Mouse (Mus musculus): ENCODE measurements at regions not wholly inside any gene's neighbourhood (a gene's known extent, or its start where the extent isn't known, plus 50 kb on each side); places are given as distances from the start of the nearest gene placed in this dataset.

DNA sequence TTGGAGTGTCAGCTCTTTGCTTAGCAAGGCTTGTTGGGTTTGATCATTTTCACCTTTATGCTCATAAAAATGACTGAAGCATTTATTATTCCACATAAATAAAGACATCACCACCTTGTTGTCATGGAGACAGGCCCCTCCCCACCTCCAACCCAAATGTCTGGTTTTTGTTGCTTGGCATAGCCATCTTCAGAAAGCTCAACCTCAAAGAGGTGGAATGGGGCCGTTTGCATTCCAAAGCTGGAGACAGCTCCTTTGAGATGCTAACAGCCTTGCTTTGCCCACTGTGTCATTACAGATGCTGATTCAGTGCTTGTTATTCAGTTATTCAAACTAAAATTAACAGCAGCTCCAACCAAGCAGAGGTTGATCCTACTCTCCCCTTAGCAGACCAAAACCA, 51.9 kb upstream of the Lgalsl start:
- DNase-seq = no peak

DNA sequence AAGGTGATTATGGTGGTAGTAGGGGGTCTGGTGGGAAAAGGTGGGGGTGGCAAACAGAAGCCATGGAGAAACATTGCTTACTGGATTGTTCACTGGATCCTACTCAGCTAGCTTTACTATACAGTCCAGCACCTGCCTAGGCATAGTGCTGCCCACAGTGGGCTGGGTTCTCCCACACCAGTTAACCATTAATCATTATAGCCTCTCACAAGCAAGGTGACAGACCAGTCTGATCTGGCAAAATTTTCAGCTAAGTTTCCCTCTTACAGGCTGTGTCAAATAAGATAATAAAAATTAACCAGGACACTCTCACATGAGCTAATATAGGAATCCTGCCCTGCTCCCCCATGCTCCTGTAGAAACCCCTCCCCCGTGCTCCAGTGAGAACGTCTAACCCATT, 53.1 kb upstream of the Lgalsl start:
- no peak for DNase-seq

DNA sequence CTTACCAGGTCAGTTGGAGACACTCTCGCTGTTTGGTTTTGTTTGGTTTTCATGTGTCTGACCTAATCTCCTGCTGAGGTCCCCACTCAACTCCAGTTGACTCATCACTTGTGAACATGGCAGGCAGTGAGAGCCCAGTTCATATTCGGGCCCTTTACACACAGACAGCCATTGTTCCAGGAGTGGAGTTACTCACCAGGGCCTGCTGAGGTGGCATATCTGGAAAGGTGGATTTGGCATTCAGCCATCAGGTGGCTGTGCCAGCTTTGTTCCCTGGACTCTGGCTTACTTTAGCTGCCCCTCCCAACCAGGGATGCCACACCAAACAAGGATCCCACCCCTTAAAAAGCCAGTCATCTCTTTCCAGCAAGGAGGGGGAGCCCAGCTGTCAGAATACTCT, 56.2 kb upstream of the Lgalsl start:
- no peak for DNase-seq

DNA sequence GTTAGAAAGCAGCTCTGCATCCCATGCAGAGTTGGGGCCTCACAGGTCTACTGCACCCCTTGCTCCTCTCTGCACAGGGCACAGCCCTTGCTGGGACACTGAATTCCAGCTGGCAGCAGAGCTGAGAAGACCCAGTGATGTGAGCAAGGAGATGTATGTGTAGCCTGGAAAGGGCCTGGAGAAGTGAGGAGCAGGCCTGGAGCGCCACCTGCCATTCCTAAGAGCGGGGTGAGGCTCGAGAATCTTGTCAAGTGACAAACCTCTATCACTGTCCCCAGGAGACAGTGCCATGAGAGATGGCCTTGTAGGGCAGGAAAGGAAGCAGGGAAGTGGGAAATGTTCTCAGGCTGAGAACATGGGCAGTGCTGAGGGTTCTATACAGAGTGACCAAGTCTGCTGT, 59.6 kb upstream of the Lgalsl start:
- DNase-seq = no peak

DNA sequence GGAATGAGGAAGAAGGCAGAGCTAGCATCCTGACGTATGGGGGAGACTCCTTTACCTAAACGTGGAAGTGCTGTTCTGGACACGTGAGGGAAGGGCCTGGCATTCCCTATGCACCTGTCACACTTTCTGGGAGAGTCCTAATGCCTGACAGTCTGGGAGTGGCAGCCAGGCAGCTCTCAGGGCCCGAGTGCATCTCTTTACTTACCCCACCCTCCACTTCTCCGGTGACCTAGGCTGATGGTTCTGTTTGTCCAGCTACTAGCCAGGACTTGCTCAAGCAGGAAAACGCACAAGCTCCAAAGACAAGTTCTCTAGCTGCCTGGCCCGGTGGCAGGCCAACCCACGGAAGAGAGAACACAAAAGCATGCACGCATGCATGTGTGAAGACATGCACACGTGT, 60.9 kb upstream of the Lgalsl start:
- DNase-seq = no peak

DNA sequence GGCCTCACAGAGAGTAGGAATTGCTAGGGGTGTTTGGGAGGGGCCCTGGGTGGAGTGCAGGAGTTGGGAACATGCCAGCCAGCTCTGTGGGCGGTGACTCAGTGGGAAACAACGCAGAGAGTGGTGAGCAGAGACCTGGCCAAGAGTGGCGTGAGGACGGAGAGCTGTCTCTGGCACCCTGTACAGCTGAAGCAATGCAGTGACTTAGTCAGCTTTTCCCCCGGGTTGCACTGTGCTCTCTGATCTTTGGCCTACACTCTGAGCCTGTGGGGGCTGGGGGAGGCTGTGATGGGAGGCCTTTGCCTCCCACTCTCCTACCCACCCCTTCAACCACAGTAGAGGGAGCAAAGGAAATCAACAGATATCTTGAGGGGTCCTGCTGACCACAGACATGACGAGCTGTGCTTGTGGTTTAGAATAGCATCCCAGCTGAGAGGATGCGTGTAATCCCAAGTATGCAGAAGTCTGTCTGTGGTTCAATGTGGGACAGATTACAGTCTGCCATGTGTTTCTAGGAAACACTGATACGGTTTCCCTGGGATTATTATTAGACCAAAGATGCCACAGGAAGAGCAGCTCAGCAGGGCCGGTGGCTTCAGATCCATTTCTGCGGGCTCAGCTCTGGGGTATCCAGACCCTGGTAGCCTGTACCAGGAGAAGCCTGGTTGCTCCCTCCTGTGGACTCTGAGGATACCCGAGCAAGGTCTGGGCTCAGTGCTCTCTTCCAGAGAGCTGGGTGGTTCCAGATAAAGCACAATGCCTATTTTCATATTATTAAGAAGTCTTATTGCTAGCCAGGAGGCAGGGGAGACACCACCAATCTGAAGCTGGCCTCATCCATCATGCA, 65.6 kb upstream of the Lgalsl start:
- peak; percentile 62 for DNase-seq

DNA sequence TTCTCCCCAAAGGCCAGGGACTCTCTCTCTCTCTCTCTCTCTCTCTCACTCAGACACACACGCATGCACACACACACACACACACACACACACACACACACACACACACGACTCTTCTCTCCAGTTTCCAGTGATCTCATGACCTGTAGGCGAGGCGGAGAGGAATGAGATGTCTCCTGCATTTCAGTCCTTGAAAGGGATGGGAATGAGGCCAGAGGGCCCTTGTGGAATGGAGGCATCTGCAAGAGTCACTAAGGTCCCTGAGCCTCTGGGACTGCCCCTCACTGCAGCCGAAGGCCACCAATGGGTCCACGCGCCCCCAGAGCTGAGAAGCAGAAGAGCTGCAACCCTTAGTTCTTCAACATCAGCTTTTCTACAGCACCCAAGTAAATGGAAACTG, 66.6 kb upstream of the Lgalsl start:
- peak; percentile 54 for DNase-seq

DNA sequence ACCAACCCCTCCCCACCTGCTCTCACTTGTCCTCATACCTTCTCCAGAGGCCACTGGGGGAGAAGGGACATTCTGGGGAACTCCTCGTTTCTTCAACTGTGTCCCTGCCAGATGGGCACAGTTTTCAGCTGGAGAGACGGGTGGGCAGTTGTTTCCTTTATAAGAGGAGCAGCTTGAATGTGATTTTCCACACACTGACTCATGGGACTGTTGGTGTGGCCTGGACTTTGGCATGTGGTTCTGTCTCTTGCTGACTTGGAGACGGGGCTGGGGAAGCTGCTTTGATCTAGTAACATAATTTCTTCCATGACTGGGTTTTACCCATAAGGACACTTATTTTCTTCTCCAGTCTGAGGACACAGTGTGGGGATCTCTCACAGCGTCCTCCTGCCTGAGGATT, 67.7 kb upstream of the Lgalsl start:
- no peak for DNase-seq

DNA sequence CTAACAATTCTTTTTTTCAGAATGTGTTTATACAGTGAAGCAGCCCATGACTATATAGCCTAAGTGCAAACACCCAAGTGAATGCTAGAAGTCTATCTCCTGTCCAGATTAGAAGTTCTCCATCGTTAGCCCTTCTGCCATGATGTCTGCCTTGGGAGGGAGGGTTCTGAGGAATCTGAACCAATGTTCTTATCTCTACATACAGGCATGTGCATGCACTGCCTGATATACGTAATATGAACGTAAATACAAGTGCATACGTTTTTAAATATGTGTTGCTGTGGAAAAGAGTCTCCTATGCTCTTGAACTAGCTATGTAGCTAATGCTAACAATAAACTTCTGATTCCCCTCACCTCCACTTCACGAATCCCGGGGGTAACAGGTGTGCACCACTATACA, 68.9 kb upstream of the Lgalsl start:
- DNase-seq = no peak

DNA sequence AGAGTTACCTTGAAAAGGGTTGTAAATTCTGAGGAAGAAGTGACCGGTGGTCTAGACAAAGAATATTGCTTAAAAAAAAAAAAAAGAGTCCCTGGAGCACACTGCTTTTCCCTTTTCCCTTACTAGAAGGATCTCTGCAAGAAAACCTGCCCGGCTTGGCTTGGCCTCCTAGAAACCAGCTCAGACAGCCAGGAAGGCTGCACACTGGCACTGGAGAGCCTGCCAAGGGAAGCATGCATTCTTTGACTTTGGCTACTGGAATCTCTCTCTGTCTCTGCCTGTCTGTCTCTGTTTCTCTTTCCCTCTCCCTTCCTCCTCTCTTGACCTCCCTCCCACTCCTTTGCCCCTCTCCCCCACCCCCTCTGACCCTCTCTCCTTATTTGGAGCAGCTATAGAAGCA, 71.1 kb upstream of the Lgalsl start:
- DNase-seq = no peak

DNA sequence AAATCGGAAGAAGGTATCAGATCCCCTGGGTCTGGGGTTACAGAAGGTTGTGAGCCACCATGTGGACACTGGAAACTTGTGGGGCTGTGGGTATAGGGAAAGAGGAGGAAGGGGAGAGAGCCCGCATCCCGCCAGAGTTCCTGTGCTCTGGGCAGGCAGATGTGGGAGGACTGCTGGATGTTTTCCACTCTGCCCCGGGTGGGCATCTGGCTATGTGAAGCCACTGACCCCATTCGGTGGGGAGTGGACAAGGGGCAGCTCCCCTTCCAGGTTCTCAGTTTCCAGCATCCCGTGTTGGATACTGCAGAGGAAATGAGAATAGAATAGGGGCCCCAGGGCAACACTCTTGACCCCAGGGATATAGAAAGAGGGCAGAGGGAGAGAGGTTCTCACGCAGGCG, 72.1 kb upstream of the Lgalsl start:
- no peak for DNase-seq

DNA sequence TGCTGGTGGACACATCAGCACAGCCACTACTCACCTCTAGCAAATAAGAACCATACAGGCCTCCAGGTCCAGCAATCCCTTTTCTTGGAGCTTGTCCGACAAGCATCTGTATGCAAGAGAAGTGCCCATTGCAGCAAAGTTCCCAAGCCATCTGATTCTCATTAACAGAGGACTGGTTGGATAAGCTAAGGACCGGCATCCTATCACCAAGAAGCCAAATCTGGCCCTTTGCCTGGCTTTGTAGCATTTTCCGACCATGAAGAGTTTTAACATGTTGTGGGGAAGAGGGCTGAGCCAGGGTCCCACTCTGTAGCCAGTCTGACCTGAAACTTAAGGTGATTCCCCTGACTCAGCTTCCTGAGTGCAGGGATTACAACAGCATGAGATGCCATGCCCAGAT, 77.1 kb upstream of the Lgalsl start:
- DNase-seq = no peak

DNA sequence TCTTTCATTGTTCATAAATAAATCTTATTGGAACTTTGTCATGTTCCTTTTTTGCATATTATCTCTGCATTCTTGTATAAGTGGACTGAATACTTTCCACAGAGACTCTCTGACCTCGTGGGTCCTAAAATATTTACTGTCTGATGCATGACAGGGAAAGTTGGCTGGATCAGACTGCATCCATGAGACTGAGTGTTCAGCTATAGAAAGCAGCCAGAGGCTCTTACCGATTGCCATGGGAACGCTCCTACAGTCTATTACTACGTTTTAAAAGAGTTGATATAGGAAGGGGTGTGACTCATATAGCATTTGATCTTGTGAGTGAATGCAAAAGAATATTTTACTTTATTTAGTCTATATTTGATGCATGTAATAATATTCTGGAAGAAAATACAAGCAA, 77.6 kb upstream of the Lgalsl start:
- DNase-seq = no peak

DNA sequence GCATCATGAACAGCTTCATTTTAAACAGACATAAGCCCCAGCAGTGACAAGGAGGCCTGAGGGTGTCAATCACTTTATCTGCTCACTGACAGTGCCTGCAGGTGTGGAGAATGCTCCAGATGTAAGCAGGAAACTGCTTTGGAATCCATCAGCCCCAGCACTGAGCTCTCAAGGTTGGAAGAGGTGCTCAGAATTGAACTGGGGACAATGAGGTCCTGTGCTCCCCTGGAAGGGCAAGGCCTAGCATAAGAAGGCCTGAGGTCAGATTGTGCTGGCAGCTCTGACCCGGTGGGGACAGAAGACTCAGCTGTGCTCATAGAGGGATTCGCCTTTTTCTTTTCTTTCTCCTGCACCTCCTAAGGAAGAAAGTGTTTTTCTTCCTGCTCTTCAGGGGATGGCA, 82.2 kb upstream of the Lgalsl start:
- DNase-seq = no peak

DNA sequence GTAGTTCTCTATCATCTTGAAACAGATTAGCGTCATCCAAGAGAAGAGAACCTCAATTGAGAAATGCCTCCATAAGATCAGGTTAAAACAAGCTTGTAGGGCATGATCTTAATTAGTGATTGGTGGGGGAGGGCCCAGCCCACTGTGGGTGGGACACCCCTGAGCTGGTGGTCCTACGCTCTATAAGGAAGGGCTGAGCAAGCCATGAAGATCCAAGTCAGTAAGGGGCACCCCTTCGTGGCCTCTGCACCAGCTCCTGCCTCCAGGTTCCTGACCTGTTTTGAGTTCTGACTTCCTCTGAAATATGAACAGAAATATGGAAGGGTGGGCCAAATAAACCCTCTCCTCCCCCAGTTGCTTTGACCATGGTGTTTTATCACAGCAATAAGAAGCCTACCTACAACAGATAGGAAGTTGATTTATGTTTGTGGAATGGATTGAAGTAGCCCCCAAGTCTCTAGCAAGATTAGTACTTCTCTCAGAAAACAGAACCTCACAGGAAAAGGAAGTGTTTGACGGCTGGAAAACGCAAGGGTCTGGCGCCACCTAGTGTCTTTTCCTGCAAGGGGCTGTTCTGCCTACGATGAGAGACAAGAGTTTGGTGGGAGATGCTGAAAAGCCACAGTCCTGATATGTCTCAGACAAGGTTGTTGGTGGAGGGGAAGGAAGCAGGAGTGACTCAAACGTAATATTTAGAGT, 82.9 kb upstream of the Lgalsl start:
- peak; percentile 92 for DNase-seq

DNA sequence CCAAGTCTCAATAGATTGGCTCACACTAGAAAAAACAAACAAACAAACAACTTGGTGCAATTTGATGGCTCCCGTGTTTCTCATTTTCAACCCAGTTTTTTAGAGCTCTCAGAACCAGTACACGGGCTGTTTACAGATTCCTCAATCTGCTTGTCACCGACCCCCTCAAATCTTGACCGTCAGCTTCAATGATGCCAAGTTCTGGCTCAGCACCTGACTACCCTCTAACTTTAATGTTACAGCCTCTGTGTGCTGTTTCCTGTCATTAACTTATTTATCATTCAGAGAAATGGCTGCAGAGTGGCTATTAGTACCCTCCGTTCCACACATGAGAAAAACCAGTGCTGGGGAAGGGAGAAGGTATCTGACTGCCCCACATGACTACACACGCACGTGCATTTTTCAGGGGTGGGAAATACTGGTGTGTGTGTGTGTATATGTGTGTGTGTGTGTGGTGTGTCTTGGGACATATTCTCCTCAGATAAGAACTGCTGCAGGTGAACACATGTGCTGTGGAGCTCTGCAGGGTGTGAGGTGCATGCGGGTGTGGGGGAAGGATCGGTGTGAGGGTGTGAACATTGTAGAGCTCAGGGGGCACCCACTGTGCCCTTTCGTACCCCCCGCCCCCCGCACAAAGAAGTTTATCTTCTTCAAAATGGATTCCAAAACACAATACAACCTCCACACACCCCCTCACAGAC, 83.6 kb upstream of the Lgalsl start:
- DNase-seq = no peak

DNA sequence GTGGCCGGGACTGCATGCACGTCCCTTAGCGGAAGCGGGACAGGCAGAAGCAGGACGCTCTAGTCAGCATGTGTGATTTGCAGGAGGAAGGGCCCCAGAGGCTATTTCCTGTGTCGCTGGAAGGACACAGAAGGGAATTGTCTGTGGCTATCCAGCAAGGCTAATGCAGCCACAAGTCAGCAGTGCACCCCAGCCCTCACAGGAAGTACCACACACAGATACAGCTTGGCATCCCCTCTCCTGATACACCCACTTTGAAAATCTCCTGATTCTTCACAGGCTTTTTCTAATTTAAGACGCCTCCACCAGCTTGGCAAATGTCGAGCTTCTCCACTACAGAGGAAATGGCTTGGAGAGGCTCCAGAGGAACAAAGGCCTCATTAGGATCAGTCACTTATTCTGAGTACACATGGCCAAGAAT, 84.3 kb upstream of the Lgalsl start:
- DNase-seq = peak; percentile 82

DNA sequence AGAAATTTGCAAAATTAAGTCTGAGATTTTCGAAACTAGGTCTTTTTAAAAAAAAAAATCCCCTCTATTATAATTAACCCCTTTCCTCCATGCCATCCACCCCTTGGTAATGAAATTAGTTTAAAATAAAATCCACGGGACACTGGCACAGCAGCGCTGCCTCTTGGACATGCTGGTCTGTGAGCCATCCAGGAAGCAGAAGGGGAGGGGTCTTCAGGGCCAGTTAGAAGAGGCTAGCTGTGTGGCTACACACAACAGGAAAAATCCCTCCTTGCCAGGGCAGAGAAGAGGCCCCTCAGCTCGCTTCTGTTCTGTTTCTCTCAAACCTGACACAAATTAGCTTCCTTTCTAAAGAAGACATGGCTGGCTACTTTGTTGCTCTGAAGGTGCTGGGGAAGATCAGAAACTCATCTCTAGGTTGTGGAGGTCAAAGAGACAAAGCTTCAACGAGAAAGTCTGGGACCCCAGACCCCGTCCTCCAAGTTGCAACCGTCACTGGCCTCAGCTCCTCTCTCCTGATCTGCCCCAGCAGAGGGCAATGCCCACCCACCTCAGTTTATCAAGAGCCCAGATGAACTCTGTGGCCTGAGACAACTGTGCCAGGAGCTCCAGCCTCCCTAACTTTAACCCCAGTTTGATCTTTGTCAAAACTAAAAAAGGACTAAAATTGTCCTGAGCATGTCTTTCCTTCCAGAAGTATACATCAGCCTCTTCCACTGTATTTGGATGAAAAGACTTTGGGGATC, 85.0 kb upstream of the Lgalsl start:
- peak; percentile 32 for DNase-seq

DNA sequence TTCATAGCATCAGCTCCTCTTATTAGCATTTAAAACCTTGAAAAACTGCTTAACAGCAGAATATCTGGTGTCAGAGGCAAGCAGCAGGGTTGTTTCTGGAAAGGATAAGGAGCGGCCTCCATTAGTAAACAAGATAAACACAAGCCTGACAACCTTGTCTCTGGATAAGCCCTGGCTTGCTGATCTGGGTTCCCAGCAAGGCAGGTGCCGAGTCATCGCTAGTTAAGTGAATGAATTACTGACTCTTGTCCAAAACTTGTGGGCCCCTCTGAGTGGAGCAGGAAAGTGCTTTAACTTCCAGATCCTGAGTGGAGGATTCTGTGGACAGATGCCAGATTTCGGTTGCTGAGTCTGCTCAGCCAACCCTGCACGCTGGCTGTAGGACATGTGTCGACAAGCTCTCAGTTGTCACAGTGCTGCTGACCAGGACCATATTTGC, 85.6 kb upstream of the Lgalsl start:
- peak; percentile 75 for DNase-seq

DNA sequence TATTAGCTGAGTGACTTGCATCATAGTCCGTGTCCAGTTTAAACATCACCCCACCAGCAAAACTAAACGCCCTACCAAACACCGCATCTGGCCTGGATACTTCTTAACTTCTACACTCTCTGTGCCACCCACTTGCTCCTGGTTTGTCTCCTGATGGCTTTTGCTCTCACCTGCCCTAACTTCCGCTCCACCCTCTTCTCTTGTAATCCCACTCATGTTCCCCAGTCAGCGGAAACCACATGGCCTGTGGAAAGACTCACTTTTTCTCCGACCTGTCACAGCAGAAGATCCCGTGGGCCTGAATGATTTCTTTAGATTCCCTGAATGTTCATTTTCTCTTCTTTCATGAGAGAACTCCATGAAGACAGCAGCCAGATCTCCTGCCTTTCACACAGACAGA, 86.1 kb upstream of the Lgalsl start:
- DNase-seq = no peak

DNA sequence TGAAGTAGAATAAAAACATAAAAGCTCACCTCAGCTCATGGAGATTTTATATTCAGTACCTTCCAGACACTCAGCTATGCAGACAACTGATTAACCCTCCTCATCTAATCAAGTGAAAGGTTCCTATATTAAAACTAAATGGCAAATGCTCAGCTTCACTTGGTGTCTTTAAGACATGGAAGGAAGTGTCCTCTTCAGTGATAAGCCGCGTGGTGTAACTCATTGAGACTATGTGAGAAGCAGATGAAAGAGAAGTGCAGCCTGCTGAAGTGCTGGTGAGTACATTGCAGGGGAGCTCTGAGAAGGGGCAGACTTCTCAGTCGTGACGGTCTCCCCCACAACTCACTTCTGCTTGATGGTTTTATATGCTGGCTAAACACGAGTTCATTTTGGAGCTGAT, 86.6 kb upstream of the Lgalsl start:
- DNase-seq = no peak

DNA sequence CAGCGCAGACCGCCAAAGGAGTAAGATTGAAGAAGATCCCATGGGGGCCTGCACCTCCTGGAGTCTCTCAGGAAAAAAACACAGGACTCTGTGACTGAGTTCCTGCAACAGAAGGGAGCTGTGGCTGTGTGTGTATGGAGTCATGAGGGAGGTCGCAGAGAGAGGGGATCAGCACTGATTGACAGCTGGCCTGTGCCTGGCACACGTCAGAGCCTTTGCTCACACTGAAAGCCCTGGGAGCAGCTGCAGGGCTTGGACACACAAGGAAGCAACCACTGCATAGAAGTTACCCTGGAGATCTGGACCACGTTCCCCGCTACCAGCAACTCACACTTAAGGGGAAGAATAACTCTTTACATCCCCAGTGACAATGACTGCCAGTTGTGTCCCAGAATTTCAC, 92.3 kb upstream of the Lgalsl start:
- no peak for DNase-seq

DNA sequence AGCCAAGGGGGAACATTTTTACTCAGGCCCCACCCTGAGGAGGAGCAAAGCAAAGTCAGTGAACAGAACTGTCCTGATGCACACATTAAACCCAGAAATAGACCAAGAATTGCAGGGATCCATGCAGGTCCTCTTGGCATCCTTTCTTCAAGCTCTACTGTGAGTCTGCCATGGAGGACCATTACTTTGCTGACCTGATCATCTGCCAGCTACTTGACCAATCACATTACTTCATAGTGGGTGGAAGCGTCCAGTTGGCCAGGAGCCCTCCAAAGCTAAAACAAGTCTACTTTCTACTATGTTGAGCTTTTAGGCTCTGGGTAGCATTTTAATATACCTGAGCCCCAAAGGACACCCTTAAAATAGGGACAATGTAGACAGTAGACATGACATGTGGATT, 98.6 kb upstream of the Lgalsl start:
- no peak for DNase-seq
